Mouse (Mus musculus): ENCODE results near the gene AL732309.1. TPM values are rescaled to one million over a fixed set of nuclear protein-coding genes. Genes with fewer than 3 reads are reported as not detected.

The AL732309.1 gene
- polyA plus RNA-seq, 1 experiment, result 7.0 TPM

DNA sequence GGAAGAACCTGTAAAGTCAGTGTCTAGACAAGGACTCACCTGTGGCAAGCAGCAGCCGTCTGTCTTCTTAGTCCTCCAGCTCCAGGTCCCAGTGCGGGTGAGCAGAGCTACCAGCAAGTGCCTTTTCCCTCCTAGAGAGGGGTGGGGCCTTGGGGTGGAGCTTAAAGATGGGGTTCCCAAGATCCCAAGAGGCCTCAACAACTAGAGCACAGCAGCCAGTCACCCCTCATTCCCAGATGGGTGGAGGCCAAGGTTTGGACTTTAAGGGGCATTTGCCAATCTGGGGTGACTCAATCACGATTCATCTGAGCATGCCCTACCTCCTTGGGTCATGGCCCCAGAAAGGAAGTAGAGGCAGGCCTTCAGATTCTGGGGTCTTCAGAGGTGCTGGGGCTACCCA, 6.9 kb downstream of the AL732309.1 start:
- Histone ChIP-seq H3K4me3 (ENCODE audit: control insufficient read depth, low read depth, low read length) (no peak overlapping the region), H3K27me3 (ENCODE audit: control insufficient read depth, insufficient read depth, low read length) (no peaks in the 10 kb centered on the region), H3K27ac (ENCODE audit: control insufficient read depth, insufficient read depth, low read depth, low read length) (no peak overlapping the region), H3K36me3 (ENCODE audit: control insufficient read depth, insufficient read depth, low read length) (no peaks in the 10 kb centered on the region), H3K4me1 (ENCODE audit: control insufficient read depth, insufficient read depth, low read length) (peaks cover 23% of the 10 kb centered on the region)
- TF ChIP-seq CTCF (IDR thresholded peaks at IDR 0.05; ENCODE audit: control insufficient read depth, insufficient read depth, insufficient replicate concordance, low read depth, low read length) (no peak), POLR2A (IDR thresholded peaks at IDR 0.05; ENCODE audit: control insufficient read depth, low read depth, low read length) (no peak)

GRCm38 (mm10) chr2:25238106-25238505, 8.6 kb downstream of the AL732309.1 start:
- no peak overlapping the region for H3K4me3 ChIP-seq (ENCODE audit: control insufficient read depth, low read depth, low read length)
- H3K27me3 ChIP-seq (ENCODE audit: control insufficient read depth, insufficient read depth, low read length), result no peaks in the 10 kb centered on the region
- no peaks in the 10 kb centered on the region for H3K36me3 ChIP-seq (ENCODE audit: control insufficient read depth, insufficient read depth, low read length)
- TF ChIP-seq POLR2A (IDR thresholded peaks at IDR 0.05; ENCODE audit: control insufficient read depth, low read depth, low read length), result no peak
- no peak for TF ChIP-seq CTCF (IDR thresholded peaks at IDR 0.05; ENCODE audit: control insufficient read depth, insufficient read depth, insufficient replicate concordance, low read depth, low read length)
- no peak overlapping the region for H3K27ac ChIP-seq (ENCODE audit: control insufficient read depth, insufficient read depth, low read depth, low read length)
- H3K4me1 ChIP-seq (ENCODE audit: control insufficient read depth, insufficient read depth, low read length), result peaks cover 23% of the 10 kb centered on the region

- Histone ChIP-seq H3K27me3 (ENCODE audit: control insufficient read depth, insufficient read depth, low read length) (no peaks in the 10 kb centered on the region), H3K27ac (ENCODE audit: control insufficient read depth, insufficient read depth, low read depth, low read length) (no peak overlapping the region), H3K4me1 (ENCODE audit: control insufficient read depth, insufficient read depth, low read length) (peaks cover 18% of the 10 kb centered on the region), H3K36me3 (ENCODE audit: control insufficient read depth, insufficient read depth, low read length) (no peaks in the 10 kb centered on the region), H3K4me3 (ENCODE audit: control insufficient read depth, low read depth, low read length) (no peak overlapping the region)
- TF ChIP-seq POLR2A (IDR thresholded peaks at IDR 0.05; ENCODE audit: control insufficient read depth, low read depth, low read length), result no peak
- TF ChIP-seq CTCF (IDR thresholded peaks at IDR 0.05; ENCODE audit: control insufficient read depth, insufficient read depth, insufficient replicate concordance, low read depth, low read length), result no peak
Observed at GRCm38 (mm10) chr2:25237522-25237921, 9.1 kb downstream of the AL732309.1 start.

- Histone ChIP-seq H3K27me3 (ENCODE audit: control insufficient read depth, insufficient read depth, low read length) (no peaks in the 10 kb centered on the region), H3K4me3 (ENCODE audit: control insufficient read depth, low read depth, low read length) (no peak within 1 kb of the TSS), H3K4me1 (ENCODE audit: control insufficient read depth, insufficient read depth, low read length) (peaks cover 14% of the 10 kb centered on the region), H3K36me3 (ENCODE audit: control insufficient read depth, insufficient read depth, low read length) (no peaks in the 10 kb centered on the region), H3K27ac (ENCODE audit: control insufficient read depth, insufficient read depth, low read depth, low read length) (no peak within 1 kb of the TSS)
- TF ChIP-seq POLR2A (IDR thresholded peaks at IDR 0.05; ENCODE audit: control insufficient read depth, low read depth, low read length), result no peak
- TF ChIP-seq CTCF (IDR thresholded peaks at IDR 0.05; ENCODE audit: control insufficient read depth, insufficient read depth, insufficient replicate concordance, low read depth, low read length), result no peak
Observed at GRCm38 (mm10) chr2:25236614-25237013, 10.0 kb downstream of the AL732309.1 start, which contains the start of gene Rnf224. Gene Rnf224 (minus strand): TSS chr2:25236787.

DNA sequence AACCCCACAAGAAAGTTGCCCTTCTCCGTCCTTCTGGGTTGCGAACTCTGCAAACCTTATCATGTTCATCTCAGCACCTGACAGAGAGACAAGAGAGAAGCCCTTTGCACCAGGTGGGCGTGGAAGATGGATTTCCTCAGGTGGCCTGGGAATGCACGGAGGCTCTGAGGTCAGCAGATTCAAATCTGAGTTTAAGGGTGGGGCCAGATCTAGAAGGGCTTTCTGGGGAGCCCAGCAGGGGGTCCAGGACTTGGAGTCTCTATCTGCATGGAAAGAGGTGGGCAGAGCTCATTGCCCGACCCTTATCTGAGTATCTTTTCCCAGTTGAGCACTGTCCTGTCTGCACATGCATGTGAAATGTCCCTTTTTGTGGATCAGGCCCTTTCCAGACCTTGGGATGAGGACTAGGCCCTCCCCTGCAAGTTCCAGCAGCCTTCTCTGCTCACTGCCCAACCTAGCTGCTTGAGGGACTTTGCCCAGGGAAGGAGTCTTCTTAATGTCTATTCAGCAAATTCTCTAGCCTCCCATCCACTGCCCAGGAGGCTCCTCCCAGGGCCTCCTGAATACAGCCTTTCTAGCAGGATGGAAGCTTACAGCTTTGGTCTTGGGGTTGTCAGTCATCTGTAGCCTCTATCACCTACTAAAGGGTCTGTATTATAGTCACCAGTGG, 12.0 kb downstream of the AL732309.1 start:
- no peak for TF ChIP-seq CTCF (IDR thresholded peaks at IDR 0.05; ENCODE audit: control insufficient read depth, insufficient read depth, insufficient replicate concordance, low read depth, low read length)
- TF ChIP-seq POLR2A (IDR thresholded peaks at IDR 0.05; ENCODE audit: control insufficient read depth, low read depth, low read length), result no peak
- Histone ChIP-seq H3K4me3 (ENCODE audit: control insufficient read depth, low read depth, low read length) (no peak overlapping the region), H3K27me3 (ENCODE audit: control insufficient read depth, insufficient read depth, low read length) (no peaks in the 10 kb centered on the region), H3K4me1 (ENCODE audit: control insufficient read depth, insufficient read depth, low read length) (no peaks in the 10 kb centered on the region), H3K27ac (ENCODE audit: control insufficient read depth, insufficient read depth, low read depth, low read length) (no peak overlapping the region), H3K36me3 (ENCODE audit: control insufficient read depth, insufficient read depth, low read length) (no peaks in the 10 kb centered on the region)

DNA sequence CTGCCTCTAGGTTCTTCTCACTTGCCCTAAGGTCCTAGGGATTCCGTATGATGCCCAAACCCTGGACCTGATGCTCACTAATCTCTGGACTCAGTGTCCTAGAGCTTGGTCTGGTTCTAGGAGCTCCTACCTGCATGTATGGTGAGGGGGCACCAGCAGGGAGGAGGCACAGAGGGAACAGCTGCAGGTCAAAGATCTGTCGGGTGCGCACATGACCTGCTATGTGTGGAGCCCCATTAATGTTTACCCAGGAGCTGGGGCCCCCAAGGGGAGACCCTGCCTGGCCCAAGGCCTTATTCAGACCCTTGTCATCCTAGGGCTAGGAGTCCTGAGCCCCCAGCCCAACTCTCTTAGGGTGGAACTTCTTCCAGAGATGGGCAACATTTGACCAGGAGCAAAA, 12.6 kb downstream of the AL732309.1 start, which contains the start of gene Slc34a3:
Gene Slc34a3, minus strand, starts transcription at position 315 of the 400 bp plus-strand sequence.
- Histone ChIP-seq H3K27me3 (ENCODE audit: control insufficient read depth, insufficient read depth, low read length) (no peaks in the 10 kb centered on the region), H3K36me3 (ENCODE audit: control insufficient read depth, insufficient read depth, low read length) (no peaks in the 10 kb centered on the region), H3K4me3 (ENCODE audit: control insufficient read depth, low read depth, low read length) (no peak within 1 kb of the TSS), H3K27ac (ENCODE audit: control insufficient read depth, insufficient read depth, low read depth, low read length) (no peak within 1 kb of the TSS), H3K4me1 (ENCODE audit: control insufficient read depth, insufficient read depth, low read length) (no peaks in the 10 kb centered on the region)
- TF ChIP-seq CTCF (IDR thresholded peaks at IDR 0.05; ENCODE audit: control insufficient read depth, insufficient read depth, insufficient replicate concordance, low read depth, low read length), result no peak
- no peak for TF ChIP-seq POLR2A (IDR thresholded peaks at IDR 0.05; ENCODE audit: control insufficient read depth, low read depth, low read length)

DNA sequence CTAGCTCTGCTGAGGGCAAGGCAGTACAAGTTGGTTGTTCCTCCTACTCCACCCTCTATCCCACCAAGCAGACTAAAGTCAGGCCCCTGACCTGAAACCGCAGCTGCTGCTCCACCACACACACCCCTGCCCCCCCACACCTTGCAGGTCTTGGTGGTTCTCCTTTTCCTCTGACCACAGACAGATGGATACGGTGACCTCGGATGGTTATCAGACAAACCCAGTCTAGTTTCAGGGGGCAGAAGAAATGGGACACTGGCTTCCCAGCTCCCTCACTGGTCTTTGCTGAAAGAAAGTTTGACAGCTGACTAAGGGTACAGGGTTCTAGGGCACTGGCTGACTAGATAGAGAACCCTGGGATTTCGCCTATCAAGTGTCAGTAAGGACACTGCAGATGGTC, 13.2 kb downstream of the AL732309.1 start:
- H3K36me3 ChIP-seq (ENCODE audit: control insufficient read depth, insufficient read depth, low read length), result no peaks in the 10 kb centered on the region
- H3K27me3 ChIP-seq (ENCODE audit: control insufficient read depth, insufficient read depth, low read length), result no peaks in the 10 kb centered on the region
- TF ChIP-seq CTCF (IDR thresholded peaks at IDR 0.05; ENCODE audit: control insufficient read depth, insufficient read depth, insufficient replicate concordance, low read depth, low read length) (no peak), POLR2A (IDR thresholded peaks at IDR 0.05; ENCODE audit: control insufficient read depth, low read depth, low read length) (no peak)
- no peaks in the 10 kb centered on the region for H3K4me1 ChIP-seq (ENCODE audit: control insufficient read depth, insufficient read depth, low read length)
- no peak overlapping the region for H3K27ac ChIP-seq (ENCODE audit: control insufficient read depth, insufficient read depth, low read depth, low read length)
- H3K4me3 ChIP-seq (ENCODE audit: control insufficient read depth, low read depth, low read length), result no peak overlapping the region

All from testis, adult 2 months (tissue).